In genomic region chr10:58932151-58932773, GRCm38 (mm10) we compare ENCODE assay signal across 8 mouse cellular contexts.
A peak's percentile ranks its signal among the peaks of the same experiment; 100 is the strongest.
DNase-seq lines count a peak whose midpoint lies in the region; ATAC-seq lines count a peak whose summit lies in the region.

No protein-coding gene starts in this region.

- H3K27me3 ChIP-seq in lung, embryonic 15.5 days: no peaks in the 10 kb centered on the region
- H3K27me3 ChIP-seq in heart, embryonic 14.5 days (ENCODE audit: control insufficient read depth, insufficient read depth, low read length): peaks cover 86% of the 10 kb centered on the region
- no peaks in the 10 kb centered on the region for H3K27me3 ChIP-seq in liver, embryonic 11.5 days (replicated peaks; ENCODE audit: control insufficient read depth, insufficient read depth, low read length)

- H3K4me3 ChIP-seq in lung, embryonic 15.5 days: 0 out of 2 replicates have a peak overlapping the region, but pooled peaks have one; percentile 1
- H3K4me3 ChIP-seq in heart, embryonic 14.5 days (ENCODE audit: control insufficient read depth in 1 of 2, insufficient read depth in 1 of 2, low read depth in 1 of 2, low read length in 2 of 2): peak overlapping the region; percentile 18 to 27; a peak in 3 of 4 replicates
- H3K4me3 ChIP-seq in liver, embryonic 11.5 days (ENCODE audit: low read depth, low read length): no peak overlapping the region

- H3K9ac ChIP-seq in lung, embryonic 15.5 days: no peak overlapping the region
- H3K9ac ChIP-seq in heart, embryonic 14.5 days (ENCODE audit: low read length): no peak overlapping the region
- no peak overlapping the region for H3K9ac ChIP-seq in liver, embryonic 11.5 days (ENCODE audit: low read depth, low read length)

- H3K27ac ChIP-seq in lung, embryonic 15.5 days: peak overlapping the region; percentile 45
- H3K27ac ChIP-seq in heart, embryonic 14.5 days (replicated peaks in 1 of 2; ENCODE audit: control insufficient read depth in 1 of 2, insufficient read depth in 1 of 2, low read depth in 2 of 2, low read length in 2 of 2): peak overlapping the region in 1 of 2 experiments; percentile 26; a peak in 2 of 4 replicates
- H3K27ac ChIP-seq in liver, embryonic 11.5 days (ENCODE audit: low read depth, low read length): no peak overlapping the region

- no peaks in the 10 kb centered on the region for H3K9me3 ChIP-seq in lung, embryonic 15.5 days
- H3K9me3 ChIP-seq in heart, embryonic 14.5 days (ENCODE audit: control insufficient read depth, low read length): no peaks in the 10 kb centered on the region
- no peaks in the 10 kb centered on the region for H3K9me3 ChIP-seq in liver, embryonic 11.5 days (ENCODE audit: control insufficient read depth, low read length)

- H3K4me1 ChIP-seq in lung, embryonic 15.5 days: peaks cover 24% of the 10 kb centered on the region
- peaks cover 2 to 12% of the 10 kb centered on the region in 2 experiments; a peak in 3 of 4 replicates for H3K4me1 ChIP-seq in heart, embryonic 14.5 days (ENCODE audit: control insufficient read depth in 2 of 2, insufficient read depth in 2 of 2, low read length in 2 of 2)
- no peaks in the 10 kb centered on the region for H3K4me1 ChIP-seq in liver, embryonic 11.5 days (replicated peaks; ENCODE audit: control insufficient read depth, insufficient read depth, low read length)

- H3K4me2 ChIP-seq in lung, embryonic 15.5 days: peak overlapping the region; percentile 37
- H3K4me2 ChIP-seq in heart, embryonic 14.5 days (ENCODE audit: low read length): peak overlapping the region; percentile 63
- peak overlapping the region; percentile 40; the same call in 1 of the 2 replicates for H3K4me2 ChIP-seq in liver, embryonic 11.5 days

- no peaks in the 10 kb centered on the region for H3K36me3 ChIP-seq in lung, embryonic 15.5 days
- H3K36me3 ChIP-seq in heart, embryonic 14.5 days (ENCODE audit: control insufficient read depth, insufficient read depth, low read length): no peaks in the 10 kb centered on the region
- no peaks in the 10 kb centered on the region for H3K36me3 ChIP-seq in liver, embryonic 11.5 days (ENCODE audit: control insufficient read depth, insufficient read depth, low read length)

- WGBS in lung, embryonic 15.5 days: 24% methylated on average over 22 of the region's 22 CpGs
- WGBS in heart, embryonic 14.5 days: 12% methylated on average over 22 of the region's 22 CpGs
- WGBS in liver, embryonic 11.5 days: 35% methylated on average over 22 of the region's 22 CpGs

- peak; percentile 35; the same call in 1 of the 2 replicates for ATAC-seq in lung, embryonic 15.5 days (ENCODE audit: borderline replicate concordance, extremely low read depth, low FRiP score, low TSS enrichment)
- ATAC-seq in heart, embryonic 14.5 days (ENCODE audit: insufficient number of reproducible peaks, insufficient read depth, low FRiP score, low read depth): peak; percentile 87
- no peak for ATAC-seq in liver, embryonic 11.5 days (replicated peaks; ENCODE audit: low FRiP score)

- no peak for DNase-seq in lung, postnatal 10 days
- no peak for DNase-seq in liver, embryonic 11.5 days (ENCODE audit: low spot score)
- DNase-seq in retina, postnatal 1 day: peak; percentile 59
- no peak for DNase-seq in adrenal gland, postnatal 10 days
- no peak for DNase-seq in layer of hippocampus, adult 8-10 months (ENCODE audit: low spot score in 2 of 2)
- no peak for DNase-seq in adrenal gland, adult 2 months
